8 mouse cellular contexts compared by ENCODE assay signal in the genomic region with DNA sequence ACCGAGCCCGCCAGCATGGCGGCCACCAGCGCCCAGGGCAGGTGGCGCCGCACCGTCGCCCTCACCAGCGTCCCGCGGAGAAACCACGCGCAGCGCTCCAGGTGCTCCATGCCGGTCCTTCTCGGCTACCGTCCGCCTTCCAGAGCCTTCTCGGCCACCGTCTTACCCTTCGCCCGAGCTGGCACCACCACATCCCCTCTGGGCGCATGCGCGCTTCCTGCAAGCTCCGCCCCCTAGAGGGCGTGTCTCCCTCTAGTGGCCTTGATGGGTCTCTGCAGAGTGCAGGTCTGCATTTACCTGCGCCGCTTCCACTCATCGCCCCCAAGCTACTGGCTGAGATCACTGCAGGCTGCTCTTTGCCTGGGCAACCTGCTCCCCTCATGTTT. TPM values are rescaled to one million over a fixed set of nuclear protein-coding genes. Genes with fewer than 3 reads are reported as not detected.
DNase-seq lines count a peak whose midpoint lies in the region; ATAC-seq and TF ChIP-seq lines count a peak whose summit lies in the region.

A gene (minus strand): TSS at position 164 of the 386 bp plus-strand sequence.

- H3K9me3 ChIP-seq in heart, embryonic 10.5 days = no peaks in the 10 kb centered on the region
- no peaks in the 10 kb centered on the region for H3K9me3 ChIP-seq in kidney, embryonic 15.5 days (replicated peaks)

- DNase-seq in A20 (ENCODE audit: low read depth, low spot score) = peak; percentile 99
- DNase-seq in heart, embryonic 10.5 days (ENCODE audit: low spot score) = peak; percentile 97
- DNase-seq in liver = peak; percentile 96
- peak; percentile 93 to 97 for DNase-seq in spleen, postnatal 4 days (ENCODE audit: low spot score in 2 of 2)

- peak within 1 kb of the TSS; percentile 75 for H3K9ac ChIP-seq in kidney, embryonic 15.5 days

- ATAC-seq in kidney, embryonic 15.5 days (replicated peaks; ENCODE audit: low FRiP score) = peak; percentile 95
- peak; percentile 98 for ATAC-seq in monocyte, adult 5-6 weeks (replicated peaks; ENCODE audit: insufficient number of reproducible peaks, low FRiP score, low TSS enrichment, poor library complexity, severe bottlenecking)

- peak within 1 kb of the TSS; percentile 89 for H3K4me3 ChIP-seq in bone marrow macrophage, adult 2 months (ENCODE audit: insufficient read depth, low read length)
- peak within 1 kb of the TSS; percentile 77 for H3K4me3 ChIP-seq in embryonic fibroblast, embryonic 13.5 days (ENCODE audit: insufficient read depth, low read length)
- peak within 1 kb of the TSS; percentile 97 for H3K4me3 ChIP-seq in heart, embryonic 10.5 days
- peak within 1 kb of the TSS; percentile 95 for H3K4me3 ChIP-seq in kidney, embryonic 15.5 days (replicated peaks)

- TF ChIP-seq POLR2A in bone marrow macrophage, adult 2 months (IDR thresholded peaks at IDR 0.05; ENCODE audit: borderline replicate concordance, low read depth, low read length) = no peak
- peak; percentile 74 for TF ChIP-seq POLR2A in embryonic fibroblast, embryonic 13.5 days (IDR thresholded peaks at IDR 0.05; ENCODE audit: low read depth, low read length)

- peaks cover 5% of the 10 kb centered on the region for H3K4me1 ChIP-seq in bone marrow macrophage, adult 2 months (ENCODE audit: control insufficient read depth, insufficient read depth, low read length)
- H3K4me1 ChIP-seq in embryonic fibroblast, embryonic 13.5 days (ENCODE audit: control insufficient read depth, insufficient read depth, low read length) = peaks cover 5% of the 10 kb centered on the region
- H3K4me1 ChIP-seq in heart, embryonic 10.5 days = peaks cover 16% of the 10 kb centered on the region
- H3K4me1 ChIP-seq in kidney, embryonic 15.5 days = peaks cover 9% of the 10 kb centered on the region

- peak; percentile 66 for TF ChIP-seq CTCF in bone marrow macrophage, adult 2 months (IDR thresholded peaks at IDR 0.05; ENCODE audit: low read depth, low read length)
- peak; percentile 93 for TF ChIP-seq CTCF in embryonic fibroblast, embryonic 13.5 days (IDR thresholded peaks at IDR 0.05; ENCODE audit: borderline replicate concordance, insufficient read depth, low read length)

- peaks cover 24% of the 10 kb centered on the region for H3K36me3 ChIP-seq in heart, embryonic 10.5 days
- peaks cover 23% of the 10 kb centered on the region for H3K36me3 ChIP-seq in kidney, embryonic 15.5 days

- 0% methylated on average over 30 of the region's 30 CpGs for WGBS in heart, embryonic 10.5 days
- WGBS in kidney, embryonic 15.5 days = 0% methylated on average over 30 of the region's 30 CpGs

- no peak within 1 kb of the TSS for H3K27ac ChIP-seq in bone marrow macrophage, adult 2 months (ENCODE audit: insufficient read depth, low read depth, low read length)
- H3K27ac ChIP-seq in embryonic fibroblast, embryonic 13.5 days (ENCODE audit: insufficient read depth, low read length) = no peak within 1 kb of the TSS
- peak within 1 kb of the TSS; percentile 94 for H3K27ac ChIP-seq in heart, embryonic 10.5 days
- H3K27ac ChIP-seq in kidney, embryonic 15.5 days = peak within 1 kb of the TSS; percentile 66

- H3K4me2 ChIP-seq in kidney, embryonic 15.5 days = peak within 1 kb of the TSS; percentile 86

- H3K27me3 ChIP-seq in heart, embryonic 10.5 days (ENCODE audit: insufficient read depth, poor library complexity, severe bottlenecking) = no peaks in the 10 kb centered on the region
- no peaks in the 10 kb centered on the region for H3K27me3 ChIP-seq in kidney, embryonic 15.5 days

RNA-seq across cellular contexts. Expression of the gene that starts here (rescaled TPM):
- 2.0 and 2.6 TPM in 2 replicates for polyA plus RNA-seq in bone marrow macrophage, adult 2 months (2012; ENCODE audit: insufficient read depth, insufficient read length, missing spikeins)
- 10.5 and 11.1 TPM in 2 replicates for polyA plus RNA-seq in embryonic fibroblast, embryonic 13.5 days (2011; ENCODE audit: insufficient read length, low read depth, missing spikeins)
- polyA plus RNA-seq in heart, embryonic 10.5 days (2016; fragmentation: Nextera tagmentation; extraction: Ambion mirVana) = 13.0 and 19.2 TPM in 2 replicates
- polyA plus RNA-seq in kidney, embryonic 15.5 days (2015; fragmentation: Nextera tagmentation; extraction: Ambion mirVana) = 9.8 TPM in 2 replicates
- total RNA-seq in monocyte, adult 5-6 weeks (2017) = 2.2 to 3.4 TPM (median 3.2 TPM) in 3 replicates

Comparison
In these comparisons a context has a peak if more than half of its experiments do, and no peak if none do; other contexts are left out.
1. H3K27ac ChIP-seq: peak in heart, embryonic 10.5 days (single experiment) and kidney, embryonic 15.5 days (single experiment); none in bone marrow macrophage, adult 2 months (single experiment) and embryonic fibroblast, embryonic 13.5 days (single experiment).
2. Peak in every context shown above with its lines, with median percentiles within 50 percentile points of each other: DNase-seq and H3K4me3 ChIP-seq.